Mouse (Mus musculus) heart, embryonic 11.5 days (tissue): ENCODE measurements around the gene Pde4b. TPM values are rescaled to one million over a fixed set of nuclear protein-coding genes. Genes with fewer than 3 reads are reported as not detected.
A peak's percentile ranks its signal among the peaks of the same experiment; 100 is the strongest.

Experiments used
- ATAC-seq: fragments of 200-750 bp; cut with Nextera tagmentation; replicated peaks from 2 replicates; pipeline ENCODE4 v1.8.0; 2017; ENCODE audit warnings: moderate library complexity; ENCODE audit not compliant: insufficient number of reproducible peaks, low FRiP score, low TSS enrichment
- H3K27ac ChIP-seq: fragments of 300-500 bp; sonication (generic); 2 replicates; pipeline ENCODE4 v1.5.1; 2014; ENCODE audit warnings: mild to moderate bottlenecking, low read depth, low read length
- H3K27me3 ChIP-seq: fragments of 300-500 bp; sonication (generic); 2 replicates; pipeline ENCODE4 v1.6.1; 2014; ENCODE audit warnings: mild to moderate bottlenecking, low read length, mixed read lengths; ENCODE audit not compliant: control insufficient read depth, insufficient read depth
- H3K36me3 ChIP-seq: fragments of 300-500 bp; sonication (generic); 2 replicates; pipeline ENCODE4 v1.6.1; 2014; ENCODE audit warnings: mild to moderate bottlenecking, low read length, moderate library complexity, mixed read lengths; ENCODE audit not compliant: control insufficient read depth, insufficient read depth
- H3K4me1 ChIP-seq: fragments of 300-500 bp; sonication (generic); 2 replicates; pipeline ENCODE4 v1.6.1; 2014; ENCODE audit warnings: low read length; ENCODE audit not compliant: control insufficient read depth, insufficient read depth
- H3K4me2 ChIP-seq: fragments of 300-500 bp; sonication (generic); 2 replicates; pipeline ENCODE4 v1.6.1; 2014; ENCODE audit warnings: mild to moderate bottlenecking, moderate library complexity
- H3K4me3 ChIP-seq: fragments of 300-500 bp; sonication (generic); 2 replicates; pipeline ENCODE4 v1.5.1; 2014; ENCODE audit warnings: low read depth, low read length
- H3K9ac ChIP-seq: fragments of 300-500 bp; sonication (generic); 2 replicates; pipeline ENCODE4 v1.6.1; 2014; ENCODE audit warnings: mild to moderate bottlenecking, low read depth, low read length, moderate library complexity
- H3K9me3 ChIP-seq: fragments of 300-500 bp; sonication (generic); replicated peaks from 2 replicates; pipeline ENCODE4 v1.6.1; 2016; ENCODE audit warnings: low read length; ENCODE audit not compliant: control insufficient read depth
- WGBS: fragments of 180-500 bp; shearing (Covaris S2); extraction: QIAGEN DNeasy Blood & Tissue Kit; methylation state at CpG from one replicate; pipeline ENCODE4 v1.1.7; 2014; ENCODE audit not compliant: insufficient replicate concordance; 5-methylcytosine and 5-hydroxymethylcytosine counted together
- polyA plus RNA-seq: library from polyadenylated mRNA; unstranded; fragments of >200 nt; fragmentation: Nextera tagmentation; extraction: Ambion mirVana; gene quantifications from 2 replicates; pipeline ENCODE4 v1.2.1, GENCODE M21; 2014

The Pde4b gene
- polyA plus RNA-seq, 1 experiment from 2014 or later, result 23.9 TPM

DNA sequence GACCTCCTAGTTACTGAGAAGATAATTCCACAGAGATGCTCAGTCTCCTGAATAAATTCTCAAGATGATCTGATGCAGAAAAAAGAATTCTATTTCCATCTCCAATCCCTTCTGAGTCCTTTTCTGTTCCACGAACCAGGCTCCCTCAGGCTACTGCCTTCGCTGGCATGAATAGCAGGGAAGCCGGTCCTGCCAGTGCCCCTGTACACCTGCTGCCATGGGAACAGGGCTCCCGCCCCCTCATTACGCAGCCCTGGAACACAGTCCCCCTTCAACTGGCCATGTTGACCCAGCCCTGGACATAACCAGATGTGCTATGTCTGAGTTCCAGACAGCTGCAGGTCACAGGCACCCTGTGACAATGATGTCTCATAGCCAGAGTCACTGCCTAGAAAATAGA, 535.6 kb downstream of the Pde4b start:
- WGBS, result 80% methylated on average over 5 of the region's 5 CpGs
- no peak overlapping the region for H3K4me3 ChIP-seq

DNA sequence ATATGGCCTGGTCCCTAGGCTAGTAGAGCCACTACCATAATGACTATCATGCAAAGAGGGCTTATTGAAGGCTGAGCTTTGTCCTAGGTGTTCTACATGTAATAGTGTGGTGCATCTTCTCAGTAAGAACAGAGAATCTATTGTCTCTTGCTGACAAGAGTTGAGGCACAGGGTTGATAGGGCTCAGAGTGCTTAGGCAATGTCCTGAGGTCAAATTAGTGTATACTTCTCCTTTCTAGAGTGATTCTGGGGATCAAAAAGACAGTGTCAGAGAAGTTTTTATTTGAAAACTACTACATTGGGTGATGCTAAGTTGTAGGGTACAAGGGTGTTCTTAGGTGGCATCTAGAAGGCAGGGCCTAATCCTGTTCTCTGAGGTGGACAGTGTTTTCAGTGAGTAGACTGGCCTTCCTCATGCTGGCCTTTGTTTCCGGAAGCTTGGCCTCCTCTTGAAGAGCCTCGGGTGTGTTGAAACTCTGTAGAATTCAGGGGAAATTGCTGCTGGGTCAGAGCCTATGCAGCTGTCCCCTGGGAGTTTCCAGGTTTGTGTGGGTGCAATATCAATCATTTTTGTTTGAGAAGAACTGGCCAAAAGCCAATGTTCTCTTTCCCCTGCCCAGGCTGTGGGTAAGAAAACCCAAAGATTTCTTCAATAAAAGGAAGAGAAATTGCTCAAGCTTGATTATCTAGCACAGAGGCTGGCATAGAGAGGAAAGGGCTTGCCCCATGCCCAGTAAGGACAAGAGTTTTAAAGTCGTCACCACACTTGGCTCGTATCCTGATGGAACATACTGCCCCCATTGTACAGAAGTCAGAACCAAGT, 536.7 kb downstream of the Pde4b start:
- Histone ChIP-seq H3K36me3 (no peaks in the 10 kb centered on the region), H3K4me3 (no peak overlapping the region), H3K4me2 (no peak overlapping the region), H3K4me1 (no peaks in the 10 kb centered on the region), H3K27ac (no peak overlapping the region), H3K27me3 (no peaks in the 10 kb centered on the region), H3K9ac (no peak overlapping the region), H3K9me3 (no peaks in the 10 kb centered on the region)
- ATAC-seq, result no peak
- 74% methylated on average over 4 of the region's 4 CpGs for WGBS

More for the DNA sequence above, 535.6 kb downstream of the Pde4b start:
- ATAC-seq, result no peak
- Histone ChIP-seq H3K4me1 (no peaks in the 10 kb centered on the region; the same call in 1 of the 2 replicates), H3K4me2 (no peak overlapping the region), H3K9ac (no peak overlapping the region), H3K9me3 (no peaks in the 10 kb centered on the region), H3K27ac (no peak overlapping the region), H3K27me3 (no peaks in the 10 kb centered on the region), H3K36me3 (no peaks in the 10 kb centered on the region)

DNA sequence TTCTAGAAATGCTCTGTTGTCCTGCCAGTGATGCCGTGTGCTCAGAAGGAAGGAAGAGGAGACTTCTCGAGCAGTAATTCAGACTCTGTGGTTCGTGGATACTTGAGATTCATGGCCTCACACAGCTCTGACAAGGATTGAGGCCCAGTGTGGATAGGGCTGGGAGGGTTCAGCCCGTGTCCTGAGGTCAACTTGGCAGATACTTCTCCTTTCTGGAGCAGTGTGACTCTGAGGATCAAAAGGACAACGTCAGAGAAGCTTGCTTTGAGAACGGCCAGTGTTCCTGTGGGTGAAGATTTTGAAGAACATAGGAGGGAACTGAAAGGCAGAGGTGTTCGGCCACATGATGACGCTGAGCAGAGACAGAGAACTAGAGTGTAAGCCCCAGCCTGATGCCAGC, 537.6 kb downstream of the Pde4b start:
- Histone ChIP-seq H3K36me3 (no peaks in the 10 kb centered on the region), H3K4me3 (no peak overlapping the region), H3K9ac (no peak overlapping the region), H3K27me3 (no peaks in the 10 kb centered on the region), H3K9me3 (no peaks in the 10 kb centered on the region), H3K4me2 (no peak overlapping the region), H3K4me1 (no peaks in the 10 kb centered on the region), H3K27ac (no peak overlapping the region)
- 54% methylated on average over 8 of the region's 8 CpGs for WGBS
- ATAC-seq, result no peak

DNA sequence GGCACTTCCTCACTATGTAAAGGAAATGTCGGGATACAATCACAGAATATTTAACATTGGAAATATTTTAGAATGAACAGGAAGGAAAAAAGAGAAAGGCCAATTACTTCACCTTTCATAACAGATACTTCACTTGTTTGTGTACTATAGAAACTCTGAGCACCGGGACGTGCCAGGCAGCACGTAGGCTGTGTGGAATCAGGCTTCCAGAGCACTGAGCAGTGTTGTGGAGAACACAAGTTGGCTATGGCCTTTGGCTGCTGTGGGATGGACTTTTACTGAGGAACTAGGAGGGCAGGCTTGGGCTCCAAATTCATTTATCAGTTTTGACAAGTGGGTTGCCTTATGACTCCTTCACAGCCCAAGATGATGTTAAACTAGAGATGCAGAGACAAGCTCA, 540.5 kb downstream of the Pde4b start:
- no peak for ATAC-seq
- no peak overlapping the region for H3K4me2 ChIP-seq
- no peaks in the 10 kb centered on the region for H3K4me1 ChIP-seq
- 81% methylated on average over 4 of the region's 4 CpGs for WGBS
- H3K9ac ChIP-seq, result no peak overlapping the region
- no peaks in the 10 kb centered on the region for H3K27me3 ChIP-seq
- H3K27ac ChIP-seq, result no peak overlapping the region
- H3K9me3 ChIP-seq, result no peaks in the 10 kb centered on the region
- H3K36me3 ChIP-seq, result no peaks in the 10 kb centered on the region
- no peak overlapping the region for H3K4me3 ChIP-seq

DNA sequence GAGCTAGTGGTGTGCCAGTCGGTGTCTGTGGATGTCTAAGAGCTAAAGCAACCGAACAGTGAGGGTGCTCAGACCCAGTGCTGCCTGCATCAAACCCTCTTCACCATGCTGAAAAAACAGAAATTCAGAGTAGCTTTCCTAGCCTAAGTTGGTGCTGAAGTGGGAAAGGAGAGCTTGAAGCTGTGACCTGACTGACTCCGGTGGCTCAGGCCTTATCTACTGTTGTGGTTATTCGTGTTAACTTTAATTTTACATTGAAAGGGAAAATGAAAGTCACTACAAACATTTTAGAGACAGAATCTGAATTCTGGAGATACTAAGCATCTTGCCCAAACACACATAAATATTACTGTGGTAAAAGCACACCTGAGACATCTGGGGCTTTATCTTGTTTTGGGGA, 542.3 kb downstream of the Pde4b start:
- WGBS, result 58% methylated on average over 4 of the region's 4 CpGs
- no peak overlapping the region for H3K27ac ChIP-seq
- no peaks in the 10 kb centered on the region for H3K27me3 ChIP-seq
- H3K36me3 ChIP-seq, result no peaks in the 10 kb centered on the region
- no peak overlapping the region for H3K4me2 ChIP-seq
- no peak overlapping the region for H3K4me3 ChIP-seq
- no peak overlapping the region for H3K9ac ChIP-seq
- H3K9me3 ChIP-seq, result no peaks in the 10 kb centered on the region
- no peak for ATAC-seq
- H3K4me1 ChIP-seq, result no peaks in the 10 kb centered on the region

DNA sequence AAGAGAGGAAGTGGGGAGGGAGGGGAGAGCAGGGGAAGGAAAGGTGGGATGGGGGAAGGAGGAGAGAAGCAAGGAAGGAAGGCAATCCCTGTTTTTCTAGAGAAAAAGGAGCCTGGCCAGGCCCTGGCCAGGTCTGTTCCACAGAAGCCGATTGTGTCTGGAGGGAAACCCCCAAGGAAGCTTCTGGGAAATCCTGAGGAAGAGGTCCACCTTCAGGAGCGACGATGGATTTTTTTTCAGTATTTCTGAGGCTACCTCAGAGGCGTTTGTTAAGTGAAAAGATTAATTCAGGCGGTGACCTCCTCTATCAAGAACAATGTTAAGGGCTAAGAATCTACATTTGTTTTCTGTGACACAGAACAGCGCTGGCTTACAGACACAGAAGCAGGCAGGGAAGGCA, 542.9 kb downstream of the Pde4b start:
- Histone ChIP-seq H3K27ac (peak overlapping the region; percentile 35; the same call in 1 of the 2 replicates), H3K4me1 (peaks cover 4% of the 10 kb centered on the region; the same call in 1 of the 2 replicates), H3K27me3 (no peaks in the 10 kb centered on the region), H3K9me3 (no peaks in the 10 kb centered on the region), H3K4me2 (no peak overlapping the region), H3K4me3 (no peak overlapping the region), H3K9ac (no peak overlapping the region), H3K36me3 (no peaks in the 10 kb centered on the region)
- 32% methylated on average over 6 of the region's 6 CpGs for WGBS
- ATAC-seq, result no peak

DNA sequence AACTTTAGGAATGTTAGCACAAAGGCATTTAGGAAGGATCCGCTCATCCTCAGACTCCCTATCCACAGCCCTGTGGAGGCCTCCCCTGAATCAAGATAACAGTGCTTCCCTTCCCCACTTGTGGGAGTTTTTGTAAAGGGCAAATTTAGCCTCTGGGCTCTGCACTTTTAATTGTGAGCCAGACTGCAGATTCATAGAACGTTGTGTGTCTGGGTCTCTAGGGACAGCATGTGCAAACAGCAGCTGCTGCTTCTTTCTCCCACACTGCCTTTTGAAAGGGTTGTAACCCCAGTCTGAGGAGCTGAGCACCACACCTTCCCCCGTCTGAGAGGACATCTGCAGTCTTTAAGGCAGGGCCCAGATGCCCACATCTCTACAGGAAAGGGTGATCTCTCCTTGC, 544.3 kb downstream of the Pde4b start:
- WGBS, result 53% methylated on average over 3 of the region's 3 CpGs
- H3K4me3 ChIP-seq, result no peak overlapping the region
- no peak overlapping the region for H3K4me2 ChIP-seq
- no peaks in the 10 kb centered on the region for H3K36me3 ChIP-seq
- no peak for ATAC-seq
- H3K27me3 ChIP-seq, result no peaks in the 10 kb centered on the region
- H3K4me1 ChIP-seq, result peaks cover 13% of the 10 kb centered on the region
- no peak overlapping the region for H3K27ac ChIP-seq
- no peaks in the 10 kb centered on the region for H3K9me3 ChIP-seq
- H3K9ac ChIP-seq, result no peak overlapping the region

DNA sequence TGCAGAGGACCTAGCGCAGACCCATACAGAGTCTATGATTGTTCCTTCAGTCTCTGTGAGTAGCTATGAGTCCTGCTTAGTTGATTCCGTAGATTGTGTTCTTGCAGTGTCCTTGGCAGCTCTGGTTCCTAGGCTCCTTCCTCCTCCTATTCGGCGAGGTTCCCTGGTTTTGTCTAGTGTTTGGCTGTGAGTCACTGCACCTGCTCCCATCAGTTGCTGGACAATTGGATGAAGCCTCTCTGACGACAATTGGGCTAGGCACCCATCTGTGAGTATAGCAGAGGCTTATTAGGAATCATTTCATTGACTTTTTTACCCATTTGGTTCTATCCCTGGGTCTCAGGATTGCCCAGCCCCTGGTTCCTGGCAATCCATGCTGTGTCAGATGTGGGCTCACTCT, 545.9 kb downstream of the Pde4b start:
- H3K4me2 ChIP-seq, result no peak overlapping the region
- peaks cover 13% of the 10 kb centered on the region for H3K4me1 ChIP-seq
- H3K27me3 ChIP-seq, result no peaks in the 10 kb centered on the region
- no peaks in the 10 kb centered on the region for H3K36me3 ChIP-seq
- no peak overlapping the region for H3K4me3 ChIP-seq
- ATAC-seq, result no peak
- 92% methylated on average over 5 of the region's 5 CpGs for WGBS
- no peak overlapping the region for H3K9ac ChIP-seq
- H3K27ac ChIP-seq, result no peak overlapping the region
- no peaks in the 10 kb centered on the region for H3K9me3 ChIP-seq

DNA sequence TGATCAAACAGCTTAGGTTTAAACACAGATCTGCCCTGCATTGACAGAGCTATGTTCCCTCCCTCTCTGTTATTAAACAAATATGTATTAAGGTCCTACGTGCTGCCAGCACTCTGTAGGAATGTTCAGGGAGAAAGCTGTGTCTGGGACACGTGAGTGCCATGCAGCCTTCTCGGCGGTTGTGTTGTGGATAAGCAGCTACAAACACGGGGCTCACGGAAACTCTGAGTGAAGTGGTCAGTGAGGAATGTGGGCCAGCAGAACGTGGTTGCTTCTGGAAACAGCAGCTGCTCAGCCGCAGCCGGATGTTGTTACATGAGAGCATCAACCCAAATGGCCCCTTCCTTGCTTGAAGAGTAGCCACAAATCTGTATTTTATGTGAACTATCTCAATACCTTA, 547.9 kb downstream of the Pde4b start:
- Histone ChIP-seq H3K9me3 (no peaks in the 10 kb centered on the region), H3K9ac (no peak overlapping the region), H3K27me3 (no peaks in the 10 kb centered on the region), H3K36me3 (no peaks in the 10 kb centered on the region), H3K27ac (peak overlapping the region; percentile 16; the same call in 1 of the 2 replicates), H3K4me3 (no peak overlapping the region), H3K4me1 (peaks cover 13% of the 10 kb centered on the region), H3K4me2 (0 out of 2 replicates have a peak overlapping the region, but pooled peaks have one; percentile 11)
- 16% methylated on average over 9 of the region's 9 CpGs for WGBS
- ATAC-seq, result peak; percentile 61; the same call in 1 of the 2 replicates
